Mouse (Mus musculus) liver, embryonic 14.5 days (tissue): ENCODE results near the gene Exph5.
A peak's percentile ranks its signal among the peaks of the same experiment; 100 is the strongest.

ENCODE experiments used
- CTCF ChIP-seq: IDR thresholded peaks from 2 replicates; pipeline ENCODE4 v1.5.1; 2016; ENCODE audit warnings: antibody characterized with exemption, low read depth, control low read depth
- EP300 ChIP-seq: IDR thresholded peaks from 2 replicates; pipeline ENCODE4 v1.6.1; 2016; ENCODE audit warnings: antibody characterized with exemption, low read depth

DNA sequence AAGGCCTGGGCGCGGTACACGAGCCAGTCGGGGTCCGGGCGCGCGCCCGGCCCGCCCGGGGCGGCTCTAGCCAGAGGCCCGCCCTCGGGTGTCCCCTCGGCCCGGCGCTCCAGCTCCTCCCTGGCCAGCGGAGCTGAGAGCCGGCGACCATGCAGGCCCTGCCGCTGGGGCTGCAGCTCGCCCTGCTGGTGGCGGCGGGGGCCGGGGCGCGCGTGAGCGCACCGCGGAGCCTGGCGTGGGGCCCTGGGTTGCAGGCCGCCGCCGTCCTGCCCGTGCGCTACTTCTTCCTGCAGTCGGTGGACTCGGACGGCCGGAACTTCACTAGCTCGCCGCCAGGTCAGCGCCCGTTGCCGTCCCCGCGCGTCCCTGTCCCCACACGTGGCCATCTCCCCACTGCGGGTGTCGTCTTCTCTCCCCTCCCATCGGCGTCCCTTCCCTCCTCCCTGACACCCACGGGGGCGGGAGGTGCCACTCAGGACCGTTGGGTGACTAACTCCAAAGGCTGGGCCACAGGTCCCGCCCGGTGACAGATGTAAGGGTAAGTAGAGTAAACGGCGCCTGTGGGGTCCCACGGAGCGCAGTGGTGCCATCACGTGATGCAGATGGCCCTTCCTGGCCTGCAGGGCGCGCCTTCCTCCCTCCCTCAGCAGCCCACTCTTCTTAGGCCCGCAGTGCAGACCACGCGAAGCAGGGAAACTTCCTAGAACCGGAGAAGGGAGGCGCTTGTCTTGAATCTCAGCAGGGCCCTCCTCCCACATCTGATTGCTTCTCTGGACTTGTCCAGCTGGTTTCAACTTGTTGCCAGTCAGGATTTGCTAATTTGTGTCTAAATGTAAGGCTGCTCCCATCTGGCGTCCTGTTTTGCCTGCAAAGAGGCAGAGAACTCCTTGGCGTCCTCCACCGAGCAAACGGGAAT is 82.7 kb downstream of the Exph5 start, which contains the start of gene Kdelc2:
- TF ChIP-seq CTCF (peak; percentile 10; the same call in 1 of the 2 replicates), EP300 (no peak)
